Mouse (Mus musculus) lung, embryonic 16.5 days (tissue): ENCODE measurements around the gene Jph3. TPM values are rescaled to one million over a fixed set of nuclear protein-coding genes. Genes with fewer than 3 reads are reported as not detected.

Experiments used
- ATAC-seq: fragments of 200-750 bp; cut with Nextera tagmentation; 2 replicates; pipeline ENCODE4 v1.8.0; 2017; ENCODE audit warnings: low read depth, mild to moderate bottlenecking, moderate library complexity
- H3K27ac ChIP-seq: fragments of 300-500 bp; sonication (generic); 2 replicates; pipeline ENCODE4 v1.5.1; 2014; ENCODE audit warnings: mild to moderate bottlenecking, control low read depth, low read length
- H3K27me3 ChIP-seq: fragments of 300-500 bp; sonication (generic); 2 replicates; pipeline ENCODE4 v1.6.1; 2014; ENCODE audit warnings: low read depth, low read length, mixed read lengths; ENCODE audit not compliant: control insufficient read depth, insufficient read depth
- H3K36me3 ChIP-seq: fragments of 300-500 bp; sonication (generic); 2 replicates; pipeline ENCODE4 v1.6.1; 2014; ENCODE audit warnings: low read length; ENCODE audit not compliant: control insufficient read depth, insufficient read depth
- H3K4me1 ChIP-seq: fragments of 300-500 bp; sonication (generic); replicated peaks from 2 replicates; pipeline ENCODE4 v1.6.1; 2014; ENCODE audit warnings: low read length, mixed read lengths; ENCODE audit not compliant: control insufficient read depth, insufficient read depth
- H3K4me2 ChIP-seq: fragments of 300-500 bp; sonication (generic); 2 replicates; pipeline ENCODE4 v1.6.1; 2014; ENCODE audit warnings: low read depth, low read length, control low read depth
- H3K4me3 ChIP-seq: fragments of 300-500 bp; sonication (generic); 2 replicates; pipeline ENCODE4 v1.5.1; 2014; ENCODE audit warnings: mild to moderate bottlenecking, low read length, control low read depth
- H3K9ac ChIP-seq: fragments of 300-500 bp; sonication (generic); 2 replicates; pipeline ENCODE4 v1.6.1; 2014; ENCODE audit warnings: low read length, control low read depth
- H3K9me3 ChIP-seq: fragments of 300-500 bp; sonication (generic); 2 replicates; pipeline ENCODE4 v1.6.1; 2016; ENCODE audit warnings: low read length; ENCODE audit not compliant: control insufficient read depth
- WGBS: fragments of 180-500 bp; shearing (Covaris S2); extraction: QIAGEN DNeasy Blood & Tissue Kit; methylation state at CpG from one replicate; pipeline ENCODE4 v1.1.7; 2014; 5-methylcytosine and 5-hydroxymethylcytosine counted together
- polyA plus RNA-seq: library from polyadenylated mRNA; unstranded; fragments of >200 nt; fragmentation: Nextera tagmentation; extraction: Ambion mirVana; gene quantifications from 2 replicates; pipeline ENCODE4 v1.2.1, GENCODE M21; 2015

Gene Jph3
- polyA plus RNA-seq, 1 experiment from 2014 or later, result 0.50 TPM

- 36% methylated on average over 6 of the region's 6 CpGs for WGBS
- no peak for ATAC-seq
- H3K36me3 ChIP-seq, result no peaks in the 10 kb centered on the region
- no peak overlapping the region for H3K27ac ChIP-seq
- no peak overlapping the region for H3K4me3 ChIP-seq
- no peak overlapping the region for H3K9ac ChIP-seq
- H3K4me1 ChIP-seq, result no peaks in the 10 kb centered on the region
- no peaks in the 10 kb centered on the region for H3K9me3 ChIP-seq
- no peaks in the 10 kb centered on the region; the same call in 1 of the 2 replicates for H3K27me3 ChIP-seq
- H3K4me2 ChIP-seq, result no peak overlapping the region
Measured at GRCm38 (mm10) chr8:121721072-121721471, 8.4 kb upstream of the Jph3 start.

- H3K4me1 ChIP-seq, result no peaks in the 10 kb centered on the region
- no peak overlapping the region for H3K4me2 ChIP-seq
- no peak overlapping the region for H3K9ac ChIP-seq
- no peak overlapping the region for H3K4me3 ChIP-seq
- H3K36me3 ChIP-seq, result no peaks in the 10 kb centered on the region
- no peak for ATAC-seq
- peaks cover 12% of the 10 kb centered on the region for H3K27me3 ChIP-seq
- 51% methylated on average over 12 of the region's 12 CpGs for WGBS
- H3K9me3 ChIP-seq, result peaks cover 6% of the 10 kb centered on the region
- no peak overlapping the region for H3K27ac ChIP-seq
Measured at GRCm38 (mm10) chr8:121723846-121724245, 5.6 kb upstream of the Jph3 start.

- Histone ChIP-seq H3K9me3 (peaks cover 6% of the 10 kb centered on the region), H3K9ac (no peak overlapping the region), H3K4me3 (no peak overlapping the region), H3K4me2 (no peak overlapping the region), H3K36me3 (no peaks in the 10 kb centered on the region), H3K4me1 (peaks cover 3% of the 10 kb centered on the region; the same call in 1 of the 2 replicates), H3K27ac (no peak overlapping the region), H3K27me3 (peaks cover 45% of the 10 kb centered on the region)
- WGBS, result 51% methylated on average over 3 of the region's 3 CpGs
- ATAC-seq, result no peak
Measured at GRCm38 (mm10) chr8:121727164-121727563, 2.3 kb upstream of the Jph3 start.

GRCm38 (mm10) chr8:121729754-121730153 lies 331 bp downstream of the Jph3 start:
- no peak overlapping the region for H3K27ac ChIP-seq
- H3K36me3 ChIP-seq, result no peaks in the 10 kb centered on the region
- H3K4me3 ChIP-seq, result peak overlapping the region; percentile 51
- 0% methylated on average over 38 of the region's 54 CpGs for WGBS
- peaks cover 55% of the 10 kb centered on the region for H3K27me3 ChIP-seq
- ATAC-seq, result no peak
- no peak overlapping the region for H3K9ac ChIP-seq
- peak overlapping the region; percentile 83 for H3K4me2 ChIP-seq
- H3K4me1 ChIP-seq, result peaks cover 3% of the 10 kb centered on the region; the same call in 1 of the 2 replicates
- H3K9me3 ChIP-seq, result peaks cover 6% of the 10 kb centered on the region

GRCm38 (mm10) chr8:121730170-121730569 lies 747 bp downstream of the Jph3 start:
- no peak for ATAC-seq
- Histone ChIP-seq H3K9ac (no peak overlapping the region), H3K27me3 (peaks cover 55% of the 10 kb centered on the region), H3K9me3 (peaks cover 6% of the 10 kb centered on the region), H3K27ac (no peak overlapping the region), H3K4me2 (peak overlapping the region; percentile 83), H3K4me1 (peaks cover 3% of the 10 kb centered on the region; the same call in 1 of the 2 replicates), H3K36me3 (no peaks in the 10 kb centered on the region), H3K4me3 (peak overlapping the region; percentile 51)
- under 1% methylated on average over 26 of the region's 60 CpGs for WGBS

GRCm38 (mm10) chr8:121730646-121731045 lies 1.2 kb downstream of the Jph3 start:
- Histone ChIP-seq H3K4me2 (peak overlapping the region; percentile 83), H3K27ac (no peak overlapping the region), H3K9ac (no peak overlapping the region), H3K4me1 (peaks cover 3% of the 10 kb centered on the region; the same call in 1 of the 2 replicates), H3K4me3 (peak overlapping the region; percentile 51), H3K9me3 (peaks cover 6% of the 10 kb centered on the region), H3K27me3 (peaks cover 55% of the 10 kb centered on the region), H3K36me3 (no peaks in the 10 kb centered on the region)
- under 1% methylated on average over 34 of the region's 37 CpGs for WGBS
- no peak for ATAC-seq

GRCm38 (mm10) chr8:121731060-121731459 lies 1.6 kb downstream of the Jph3 start:
- Histone ChIP-seq H3K27me3 (peaks cover 55% of the 10 kb centered on the region), H3K4me3 (no peak overlapping the region), H3K9ac (no peak overlapping the region), H3K4me1 (peaks cover 3% of the 10 kb centered on the region; the same call in 1 of the 2 replicates), H3K27ac (no peak overlapping the region), H3K36me3 (no peaks in the 10 kb centered on the region), H3K9me3 (peaks cover 6% of the 10 kb centered on the region), H3K4me2 (no peak overlapping the region)
- 8% methylated on average over 11 of the region's 11 CpGs for WGBS
- ATAC-seq, result no peak

- no peaks in the 10 kb centered on the region for H3K36me3 ChIP-seq
- no peak overlapping the region for H3K4me3 ChIP-seq
- 9% methylated on average over 26 of the region's 26 CpGs for WGBS
- no peak overlapping the region for H3K4me2 ChIP-seq
- H3K9ac ChIP-seq, result no peak overlapping the region
- no peak overlapping the region for H3K27ac ChIP-seq
- H3K4me1 ChIP-seq, result peaks cover 3% of the 10 kb centered on the region; the same call in 1 of the 2 replicates
- H3K27me3 ChIP-seq, result peaks cover 55% of the 10 kb centered on the region
- no peak for ATAC-seq
- H3K9me3 ChIP-seq, result peaks cover 6% of the 10 kb centered on the region
Measured at GRCm38 (mm10) chr8:121731471-121732333, 2.3 kb downstream of the Jph3 start.

GRCm38 (mm10) chr8:121732334-121732665 lies 2.9 kb downstream of the Jph3 start:
- Histone ChIP-seq H3K9me3 (peaks cover 2% of the 10 kb centered on the region; the same call in 1 of the 2 replicates), H3K27ac (no peak overlapping the region), H3K9ac (no peak overlapping the region), H3K27me3 (peaks cover 55% of the 10 kb centered on the region), H3K4me3 (no peak overlapping the region), H3K4me1 (peaks cover 3% of the 10 kb centered on the region; the same call in 1 of the 2 replicates), H3K4me2 (no peak overlapping the region), H3K36me3 (no peaks in the 10 kb centered on the region)
- WGBS, result 61% methylated on average over 4 of the region's 4 CpGs
- ATAC-seq, result no peak
